Mouse (Mus musculus) liver, postnatal 0 days (tissue): ENCODE data around the gene Nucks1.
A peak's percentile ranks its signal among the peaks of the same experiment; 100 is the strongest.

Experiments used
- CTCF ChIP-seq: sonication (generic); IDR thresholded peaks from 2 replicates; pipeline ENCODE4 v1.5.1; 2016; ENCODE audit warnings: antibody characterized with exemption, low read depth
- EP300 ChIP-seq: IDR thresholded peaks from 2 replicates; pipeline ENCODE4 v1.6.1; 2016; ENCODE audit warnings: antibody characterized with exemption, low read depth, mild to moderate bottlenecking

GRCm38 (mm10) chr1:131937659-131938305 is 27.4 kb downstream of the Nucks1 start:
- TF ChIP-seq EP300 (no peak), CTCF (peak; percentile 93)
